Mouse (Mus musculus) small intestine, adult 2 months (tissue): Measurements from ENCODE around the gene Aldh16a1.

Experiments used
- CTCF ChIP-seq: fragments of 200-500 bp; IDR thresholded peaks from 2 replicates; pipeline ENCODE4 v1.5.1; 2012; ENCODE audit warnings: low read depth, mild to moderate bottlenecking, control low read depth, inconsistent platforms, low read length, moderate library complexity, mixed read lengths; ENCODE audit not compliant: insufficient replicate concordance, insufficient read length; ENCODE audit errors: extremely low read depth
- POLR2A ChIP-seq: fragments of 200-500 bp; IDR thresholded peaks from 2 replicates; pipeline ENCODE4 v1.6.1; 2012; ENCODE audit warnings: low read depth, mild to moderate bottlenecking, control low read depth, inconsistent platforms, low read length, moderate library complexity

DNA sequence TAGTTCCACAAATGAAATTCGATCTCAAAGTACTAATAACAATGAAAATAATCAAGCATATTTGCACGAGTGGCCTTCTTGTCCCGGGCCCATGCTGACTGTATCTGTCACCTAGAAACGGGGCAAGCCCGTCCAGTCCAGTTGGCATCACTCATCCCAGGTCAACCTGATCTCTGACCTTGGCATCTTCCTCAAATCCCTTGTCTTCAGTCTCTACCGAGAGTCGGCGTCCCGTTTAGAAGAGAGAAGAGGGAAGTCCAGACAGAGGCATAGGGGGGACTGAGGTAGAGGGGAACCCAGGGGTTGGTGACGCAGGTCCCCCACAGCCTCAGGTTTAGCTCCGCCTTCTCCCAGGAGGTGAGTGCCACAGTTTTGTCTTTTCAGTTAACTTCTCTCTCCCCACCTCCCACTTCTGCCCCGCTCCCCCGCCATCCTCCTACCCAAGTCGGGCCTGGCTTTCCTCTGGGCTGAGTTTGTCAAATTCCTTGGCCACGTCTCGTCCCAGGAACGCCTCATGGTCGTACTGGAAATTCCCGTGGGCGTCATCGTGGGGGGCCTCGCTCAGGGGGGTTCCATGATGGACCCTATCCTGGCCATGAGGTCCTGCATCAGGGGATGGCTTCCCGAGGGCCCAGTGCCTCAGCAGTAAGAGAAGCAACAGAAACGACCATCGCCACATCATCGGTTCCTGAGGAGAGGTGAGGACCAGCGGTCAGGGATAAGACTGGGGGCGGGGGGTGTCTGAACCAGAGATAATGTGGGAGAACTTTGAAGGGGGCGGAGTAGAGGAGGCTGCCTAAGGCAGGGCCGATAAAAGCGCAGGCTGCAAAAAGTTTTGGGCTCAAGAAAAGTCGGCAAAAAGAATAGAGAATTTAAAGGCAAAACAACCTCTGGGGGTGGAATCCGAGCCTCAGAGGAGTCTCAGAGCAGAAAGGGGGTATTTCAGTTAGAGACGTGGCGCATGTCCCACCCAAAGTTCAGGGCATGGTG, 63.1 kb downstream of the Aldh16a1 start:
- TF ChIP-seq POLR2A (no peak), CTCF (no peak)
